Mouse (Mus musculus) liver, embryonic 14.5 days (tissue): Measurements from ENCODE around the gene Poc1a. TPM values are rescaled to one million over a fixed set of nuclear protein-coding genes. Genes with fewer than 3 reads are reported as not detected.

ENCODE experiments used
- ATAC-seq: fragments of 200-750 bp; cut with Nextera tagmentation; 2 replicates; pipeline ENCODE4 v1.8.0; 2017; ENCODE audit warnings: moderate number of reproducible peaks, mild to moderate bottlenecking, moderate library complexity; ENCODE audit not compliant: insufficient read depth
- DNase-seq, 3 experiments: peaks; one replicate each; pipeline ENCODE4 v3.0.0-alpha.2; 2012 to 2013; ENCODE audit warnings: low read depth in 3 of 3, low spot score in 3 of 3
- H3K27ac ChIP-seq: fragments of 300-500 bp; sonication (generic); 2 replicates; pipeline ENCODE4 v1.5.1; 2014; ENCODE audit warnings: moderate library complexity, mild to moderate bottlenecking, control low read depth, inconsistent platforms
- H3K27me3 ChIP-seq: fragments of 300-500 bp; sonication (generic); 2 replicates; pipeline ENCODE4 v1.6.1; 2014; ENCODE audit warnings: mild to moderate bottlenecking, low read length, moderate library complexity; ENCODE audit not compliant: control insufficient read depth, insufficient read depth
- H3K36me3 ChIP-seq: fragments of 300-500 bp; sonication (generic); replicated peaks from 2 replicates; pipeline ENCODE4 v1.6.1; 2014; ENCODE audit warnings: low read depth; ENCODE audit not compliant: control insufficient read depth, insufficient read depth
- H3K4me1 ChIP-seq, 2 experiments: fragments of 200-500 bp in 1 of 2; fragments of 300-500 bp in 1 of 2; sonication (generic) in 1 of 2; replicated peaks; 2 replicates each; pipeline ENCODE4 v1.6.1; 2012 to 2014; ENCODE audit warnings: antibody characterized with exemption in 1 of 2, inconsistent platforms in 1 of 2, low read length in 1 of 2; ENCODE audit not compliant: control insufficient read depth in 2 of 2, insufficient read depth in 2 of 2
- H3K4me2 ChIP-seq: fragments of 300-500 bp; sonication (generic); 2 replicates; pipeline ENCODE4 v1.6.1; 2014; ENCODE audit warnings: low read depth, mild to moderate bottlenecking, control low read depth, moderate library complexity
- H3K4me3 ChIP-seq, 2 experiments: fragments of 200-500 bp in 1 of 2; fragments of 300-500 bp in 1 of 2; sonication (generic) in 1 of 2; 2 replicates each; pipeline ENCODE4 v1.5.1; 2012 to 2014; ENCODE audit warnings: low read depth in 2 of 2, low read length in 2 of 2, mild to moderate bottlenecking in 2 of 2, control low read depth in 1 of 2, inconsistent platforms in 1 of 2, moderate library complexity in 1 of 2; ENCODE audit not compliant: insufficient read depth in 1 of 2
- H3K9ac ChIP-seq: fragments of 300-500 bp; sonication (generic); replicated peaks from 2 replicates; pipeline ENCODE4 v1.6.1; 2014; ENCODE audit warnings: mild to moderate bottlenecking, control low read depth, moderate library complexity
- H3K9me3 ChIP-seq: fragments of 300-500 bp; sonication (generic); 2 replicates; pipeline ENCODE4 v1.6.1; 2016; ENCODE audit warnings: low read length, mixed read lengths; ENCODE audit not compliant: control insufficient read depth
- CTCF ChIP-seq: IDR thresholded peaks from 2 replicates; pipeline ENCODE4 v1.5.1; 2016; ENCODE audit warnings: antibody characterized with exemption, low read depth, control low read depth
- EP300 ChIP-seq: IDR thresholded peaks from 2 replicates; pipeline ENCODE4 v1.6.1; 2016; ENCODE audit warnings: antibody characterized with exemption, low read depth
- WGBS: fragments of 180-500 bp; shearing (Covaris S2); extraction: QIAGEN DNeasy Blood & Tissue Kit; methylation state at CpG from one replicate; pipeline ENCODE4 v1.1.7; 2014; ENCODE audit not compliant: insufficient replicate concordance; 5-methylcytosine and 5-hydroxymethylcytosine counted together
- polyA plus RNA-seq, 2 experiments: library from polyadenylated mRNA; depleted of rRNA in 1 of 2; stranded (reverse) in 1 of 2; unstranded in 1 of 2; fragments of >200 nt; fragmentation: Nextera tagmentation in 1 of 2; extraction: Ambion mirVana in 1 of 2; gene quantifications; 2 replicates each; pipeline versions ENCODE4 v1.2.1 to v1.2.3; 2012 to 2014

The Poc1a gene
- polyA plus RNA-seq, 2 experiments: 17.8 to 21.4 TPM

- peak; percentile 47 for ATAC-seq
- Histone ChIP-seq H3K4me3 (no peak overlapping the region), H3K4me2 (peak overlapping the region; percentile 41), H3K4me1 (peaks cover 34 to 53% of the 10 kb centered on the region in 2 experiments), H3K9me3 (no peaks in the 10 kb centered on the region), H3K27ac (peak overlapping the region; percentile 80), H3K9ac (peak overlapping the region; percentile 39), H3K36me3 (no peaks in the 10 kb centered on the region), H3K27me3 (no peaks in the 10 kb centered on the region)
- peak; percentile 39 for TF ChIP-seq EP300
- TF ChIP-seq CTCF: no peak
- DNase-seq: peak in 2 of 3 experiments; percentile 14 to 54
- 23% methylated on average over 4 of the region's 4 CpGs for WGBS
Measured at GRCm38 (mm10) chr9:106397733-106398132, 116.9 kb downstream of the Poc1a start.

- peak; percentile 32 for TF ChIP-seq CTCF
- TF ChIP-seq EP300: peak; percentile 83
- H3K4me1 ChIP-seq: peaks cover 43 to 59% of the 10 kb centered on the region in 2 experiments
- no peaks in the 10 kb centered on the region for H3K27me3 ChIP-seq
- DNase-seq (peak; percentile 71 to 81 (median 71)), ATAC-seq (peak; percentile 90)
- peak overlapping the region; percentile 48 for H3K9ac ChIP-seq
- no peaks in the 10 kb centered on the region for H3K36me3 ChIP-seq
- peak overlapping the region; percentile 71 for H3K4me2 ChIP-seq
- H3K27ac ChIP-seq: peak overlapping the region; percentile 93
- peak overlapping the region in 1 of 2 experiments; percentile 38; a peak in 2 of 4 replicates for H3K4me3 ChIP-seq
- 31% methylated on average over 9 of the region's 9 CpGs for WGBS
- no peaks in the 10 kb centered on the region for H3K9me3 ChIP-seq
Measured at GRCm38 (mm10) chr9:106398667-106399311, 117.9 kb downstream of the Poc1a start.

- Histone ChIP-seq H3K4me3 (no peak overlapping the region), H3K36me3 (no peaks in the 10 kb centered on the region), H3K9me3 (no peaks in the 10 kb centered on the region), H3K4me1 (peaks cover 43 to 58% of the 10 kb centered on the region in 2 experiments), H3K27me3 (no peaks in the 10 kb centered on the region), H3K9ac (no peak overlapping the region; the same call in 1 of the 2 replicates), H3K4me2 (no peak overlapping the region; the same call in 1 of the 2 replicates), H3K27ac (peak overlapping the region; percentile 93)
- ATAC-seq (no peak), DNase-seq (no peak)
- 81% methylated on average over 3 of the region's 3 CpGs for WGBS
- no peak for TF ChIP-seq EP300
- TF ChIP-seq CTCF: no peak
Measured at GRCm38 (mm10) chr9:106399808-106400207, 118.9 kb downstream of the Poc1a start.

Other genes starting within 250 kb of the Poc1a start
- gene Col6a4, start 184.3 kb upstream of the Poc1a start, polyA plus RNA-seq (2012; rRNA removed): 0.09 TPM in 1 of 2 replicates, not detected in the other
- gene Col6a4, start 184.3 kb upstream of the Poc1a start, polyA plus RNA-seq (2014; fragmentation: Nextera tagmentation; extraction: Ambion mirVana): 0.08 TPM in 1 of 2 replicates, not detected in the other
- 13.0 and 15.5 TPM in 2 replicates for gene Glyctk, start 122.9 kb upstream of the Poc1a start, polyA plus RNA-seq (2012; rRNA removed)
- 11.6 and 13.4 TPM in 2 replicates for gene Glyctk, start 122.9 kb upstream of the Poc1a start, polyA plus RNA-seq (2014; fragmentation: Nextera tagmentation; extraction: Ambion mirVana)
- 19.9 and 24.5 TPM in 2 replicates for gene Wdr82, start 110.1 kb upstream of the Poc1a start, polyA plus RNA-seq (2012; rRNA removed)
- 6.5 and 8.1 TPM in 2 replicates for gene Wdr82, start 110.1 kb upstream of the Poc1a start, polyA plus RNA-seq (2014; fragmentation: Nextera tagmentation; extraction: Ambion mirVana)
- 7.2 and 10.0 TPM in 2 replicates for gene Ppm1m, start 81.3 kb upstream of the Poc1a start, polyA plus RNA-seq (2012; rRNA removed)
- 5.4 and 5.9 TPM in 2 replicates for gene Ppm1m, start 81.3 kb upstream of the Poc1a start, polyA plus RNA-seq (2014; fragmentation: Nextera tagmentation; extraction: Ambion mirVana)
- 14.3 and 14.9 TPM in 2 replicates for gene Twf2, start 78.0 kb upstream of the Poc1a start, polyA plus RNA-seq (2012; rRNA removed)
- gene Twf2, start 78.0 kb upstream of the Poc1a start, polyA plus RNA-seq (2014; fragmentation: Nextera tagmentation; extraction: Ambion mirVana): 18.7 and 19.7 TPM in 2 replicates
- 0.29 and 0.45 TPM in 2 replicates for gene Tlr9, start 58.5 kb upstream of the Poc1a start, polyA plus RNA-seq (2012; rRNA removed)
- 0.06 and 0.08 TPM in 2 replicates for gene Tlr9, start 58.5 kb upstream of the Poc1a start, polyA plus RNA-seq (2014; fragmentation: Nextera tagmentation; extraction: Ambion mirVana)
- gene Alas1, start 32.4 kb upstream of the Poc1a start, polyA plus RNA-seq (2012; rRNA removed): 29.2 and 29.8 TPM in 2 replicates
- 36.9 and 43.6 TPM in 2 replicates for gene Alas1, start 32.4 kb upstream of the Poc1a start, polyA plus RNA-seq (2014; fragmentation: Nextera tagmentation; extraction: Ambion mirVana)
- 8.2 and 10.0 TPM in 2 replicates for gene Dusp7, start 87.6 kb downstream of the Poc1a start, polyA plus RNA-seq (2012; rRNA removed)
- gene Dusp7, start 87.6 kb downstream of the Poc1a start, polyA plus RNA-seq (2014; fragmentation: Nextera tagmentation; extraction: Ambion mirVana): 4.4 and 4.5 TPM in 2 replicates
- 718 and 743 TPM in 2 replicates for gene Rpl29, start 148.4 kb downstream of the Poc1a start, polyA plus RNA-seq (2012; rRNA removed)
- gene Rpl29, start 148.4 kb downstream of the Poc1a start, polyA plus RNA-seq (2014; fragmentation: Nextera tagmentation; extraction: Ambion mirVana): 713 and 720 TPM in 2 replicates
- gene Acy1, start 157.3 kb downstream of the Poc1a start, polyA plus RNA-seq (2012; rRNA removed): 13.6 and 19.5 TPM in 2 replicates
- gene Acy1, start 157.3 kb downstream of the Poc1a start, polyA plus RNA-seq (2014; fragmentation: Nextera tagmentation; extraction: Ambion mirVana): 26.7 and 26.8 TPM in 2 replicates
- gene Abhd14b, start 166.4 kb downstream of the Poc1a start, polyA plus RNA-seq (2012; rRNA removed): 17.3 and 23.7 TPM in 2 replicates
- gene Abhd14b, start 166.4 kb downstream of the Poc1a start, polyA plus RNA-seq (2014; fragmentation: Nextera tagmentation; extraction: Ambion mirVana): 24.9 and 25.2 TPM in 2 replicates
- 14.4 and 16.4 TPM in 2 replicates for gene Abhd14a, start 166.6 kb downstream of the Poc1a start, polyA plus RNA-seq (2012; rRNA removed)
- gene Abhd14a, start 166.6 kb downstream of the Poc1a start, polyA plus RNA-seq (2014; fragmentation: Nextera tagmentation; extraction: Ambion mirVana): 14.3 and 16.3 TPM in 2 replicates
- gene Pcbp4, start 172.2 kb downstream of the Poc1a start, polyA plus RNA-seq (2012; rRNA removed): 11.3 and 18.3 TPM in 2 replicates
- gene Pcbp4, start 172.2 kb downstream of the Poc1a start, polyA plus RNA-seq (2014; fragmentation: Nextera tagmentation; extraction: Ambion mirVana): 5.6 and 5.7 TPM in 2 replicates
- not detected in 2 replicates for gene Gpr62, start 184.9 kb downstream of the Poc1a start, polyA plus RNA-seq (2012; rRNA removed)
- not detected in 2 replicates for gene Gpr62, start 184.9 kb downstream of the Poc1a start, polyA plus RNA-seq (2014; fragmentation: Nextera tagmentation; extraction: Ambion mirVana)
- 18.1 and 18.8 TPM in 2 replicates for gene Rrp9, start 194.9 kb downstream of the Poc1a start, polyA plus RNA-seq (2012; rRNA removed)
- 22.1 and 25.1 TPM in 2 replicates for gene Rrp9, start 194.9 kb downstream of the Poc1a start, polyA plus RNA-seq (2014; fragmentation: Nextera tagmentation; extraction: Ambion mirVana)
- 1.3 TPM in 2 replicates for gene Parp3, start 195.9 kb downstream of the Poc1a start, polyA plus RNA-seq (2012; rRNA removed)
- gene Parp3, start 195.9 kb downstream of the Poc1a start, polyA plus RNA-seq (2014; fragmentation: Nextera tagmentation; extraction: Ambion mirVana): 0.77 and 0.91 TPM in 2 replicates
- not detected in 2 replicates for gene Iqcf1, start 218.9 kb downstream of the Poc1a start, polyA plus RNA-seq (2012; rRNA removed)
- not detected in 2 replicates for gene Iqcf1, start 218.9 kb downstream of the Poc1a start, polyA plus RNA-seq (2014; fragmentation: Nextera tagmentation; extraction: Ambion mirVana)
- not detected in 2 replicates for gene Iqcf5, start 233.5 kb downstream of the Poc1a start, polyA plus RNA-seq (2012; rRNA removed)
- not detected in 2 replicates for gene Iqcf5, start 233.5 kb downstream of the Poc1a start, polyA plus RNA-seq (2014; fragmentation: Nextera tagmentation; extraction: Ambion mirVana)